Mouse (Mus musculus) cerebellum, adult 9-10 months (tissue): ENCODE measurements around the gene Chst8.
A peak's percentile ranks its signal among the peaks of the same experiment; 100 is the strongest.

Experiments
- DNase-seq: peaks from one replicate; pipeline ENCODE4 v3.0.0; 2022

Chst8 gene

DNA sequence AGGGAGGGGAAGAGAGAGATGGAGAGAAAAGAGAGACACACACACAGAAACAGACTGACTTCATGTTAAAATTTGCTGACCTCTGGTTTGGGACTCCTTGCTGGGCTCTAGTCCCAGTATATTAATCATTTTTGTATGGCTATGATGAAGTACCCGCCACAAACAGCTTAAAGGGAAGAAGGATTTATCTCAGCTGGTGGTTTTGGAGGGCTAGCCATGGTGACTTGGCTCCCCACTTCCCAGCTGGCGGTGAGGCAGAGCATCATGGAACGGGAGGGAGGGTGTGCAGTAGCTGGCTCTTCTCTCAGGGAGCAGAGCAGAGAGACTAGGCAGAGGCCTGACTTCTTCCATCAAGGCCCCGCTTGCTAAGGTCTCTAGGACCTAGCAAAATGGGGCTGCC is 109.1 kb downstream of the Chst8 start:
- DNase-seq = no peak

DNA sequence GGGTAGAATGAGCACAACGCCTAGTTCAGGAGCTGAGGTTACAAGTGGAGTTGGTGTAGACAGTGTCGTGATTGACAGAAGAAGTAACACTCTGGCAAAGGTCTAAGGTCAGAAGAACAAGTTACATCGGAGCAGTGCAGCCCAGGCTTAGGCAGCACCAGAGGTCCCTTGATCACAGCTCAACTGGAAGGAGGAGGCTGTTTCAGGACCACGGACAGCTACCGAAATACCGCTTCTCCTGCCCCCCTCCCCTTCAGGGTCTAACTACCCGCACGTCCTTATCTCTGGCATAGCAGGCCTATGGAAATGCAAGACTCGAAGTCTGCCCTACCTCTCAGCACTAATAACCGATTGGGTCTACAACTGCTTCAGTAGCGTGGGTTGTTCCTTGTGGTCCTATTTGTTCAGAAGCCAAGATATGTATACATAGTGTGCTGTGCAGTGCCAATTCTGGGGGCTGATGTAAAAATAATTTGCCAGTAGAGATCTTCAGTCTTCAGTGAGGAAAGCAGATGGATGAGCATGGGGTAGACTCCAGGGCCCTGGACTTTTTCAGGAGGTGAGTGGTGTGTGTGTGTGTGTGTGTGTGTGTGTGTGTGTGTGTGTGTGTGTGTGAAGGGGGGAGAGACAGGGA is 109.7 kb downstream of the Chst8 start:
- no peak for DNase-seq

DNA sequence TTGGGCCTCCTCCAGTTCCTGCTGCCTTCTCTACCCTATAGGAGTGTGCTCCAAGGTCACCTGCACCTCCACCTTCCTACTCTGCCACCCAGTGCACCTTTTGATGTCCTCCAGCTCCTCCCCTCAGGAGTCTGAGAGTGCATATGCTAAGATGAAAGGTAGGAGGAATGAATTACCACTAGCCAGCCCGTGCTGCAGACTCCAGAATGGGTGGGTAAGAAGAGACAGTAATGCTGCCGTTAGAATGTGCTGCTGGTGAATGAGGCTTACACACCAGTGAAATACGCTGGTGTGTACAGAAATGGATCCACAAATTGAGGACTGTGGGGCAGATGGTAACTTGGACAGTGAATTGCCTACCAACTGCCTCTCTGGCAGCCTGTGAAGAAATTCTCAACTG is 112.6 kb downstream of the Chst8 start:
- DNase-seq = no peak

DNA sequence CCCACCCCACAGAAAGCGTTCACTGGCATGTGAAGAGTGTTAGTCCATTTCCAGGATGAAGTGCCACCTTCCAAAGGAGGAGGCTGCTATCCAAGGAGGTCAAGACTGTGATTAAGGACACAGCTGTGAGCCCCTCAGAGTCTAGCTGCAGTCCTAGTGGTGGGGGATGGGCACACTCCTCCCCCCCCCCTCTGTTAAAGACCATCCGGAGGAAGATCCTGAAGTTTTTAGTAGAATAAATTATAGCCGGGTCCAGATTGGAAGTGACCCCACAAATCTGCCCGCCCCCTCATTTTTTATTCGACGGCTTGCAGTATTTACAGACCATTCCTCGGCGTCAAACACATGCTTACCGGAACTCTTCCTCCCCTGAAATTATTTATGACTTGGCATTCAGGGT is 114.3 kb downstream of the Chst8 start:
- no peak for DNase-seq

DNA sequence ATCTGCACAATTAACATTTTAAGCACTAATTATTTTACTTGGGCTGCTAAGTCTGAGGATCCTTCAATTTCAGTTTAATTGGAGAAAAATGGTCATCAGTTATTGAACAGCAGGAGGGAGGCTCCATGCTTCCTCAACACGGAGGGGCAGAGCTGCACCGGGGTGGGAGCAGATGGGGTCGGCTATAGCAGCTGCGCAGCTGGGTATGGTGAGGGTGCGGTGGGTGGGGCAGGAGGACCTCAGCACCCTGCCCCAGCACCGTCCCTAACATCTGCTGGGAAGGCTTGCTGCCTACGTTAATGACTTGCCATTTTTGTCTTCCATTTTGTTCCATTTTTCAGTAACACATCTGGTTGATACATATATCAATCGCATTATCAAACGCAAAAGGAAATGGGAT is 116.4 kb downstream of the Chst8 start:
- no peak for DNase-seq

DNA sequence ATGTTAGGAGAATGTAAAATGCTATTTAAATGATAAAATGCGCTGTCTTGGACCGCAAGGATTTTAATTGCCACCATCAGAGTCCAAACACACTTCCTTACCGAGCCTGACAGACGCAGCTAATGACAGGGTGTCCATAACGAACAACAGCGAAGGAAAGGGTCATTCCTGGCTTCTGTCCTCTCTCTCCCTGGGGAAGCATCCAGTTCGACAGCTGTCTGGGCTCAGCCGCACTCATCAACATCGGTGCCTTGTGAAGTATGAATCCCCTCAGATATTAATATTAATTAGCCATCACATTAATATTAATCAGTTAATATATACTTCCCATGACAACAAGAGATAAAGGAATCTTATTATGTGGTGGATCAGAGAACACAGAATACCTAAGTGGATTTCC is 117.6 kb downstream of the Chst8 start:
- DNase-seq = no peak

DNA sequence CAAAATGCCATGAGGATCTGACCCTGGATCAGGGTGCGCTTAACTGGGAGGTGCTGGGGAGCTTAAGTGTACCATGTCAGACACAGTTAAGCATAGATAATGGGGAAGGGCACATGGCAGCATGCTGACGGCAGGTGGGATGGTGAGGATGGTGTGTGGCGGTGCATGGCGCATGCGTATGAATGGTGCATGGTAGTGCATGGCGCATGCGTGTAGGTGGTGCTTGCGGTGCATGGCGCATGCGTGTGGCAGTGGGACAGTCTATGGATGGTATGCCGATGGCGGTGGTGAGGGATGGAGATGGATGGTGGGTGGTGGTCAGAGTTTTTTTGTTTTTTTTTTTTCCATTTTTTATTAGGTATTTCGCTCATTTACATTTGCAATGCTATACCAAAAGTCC is 118.6 kb downstream of the Chst8 start:
- DNase-seq = no peak

DNA sequence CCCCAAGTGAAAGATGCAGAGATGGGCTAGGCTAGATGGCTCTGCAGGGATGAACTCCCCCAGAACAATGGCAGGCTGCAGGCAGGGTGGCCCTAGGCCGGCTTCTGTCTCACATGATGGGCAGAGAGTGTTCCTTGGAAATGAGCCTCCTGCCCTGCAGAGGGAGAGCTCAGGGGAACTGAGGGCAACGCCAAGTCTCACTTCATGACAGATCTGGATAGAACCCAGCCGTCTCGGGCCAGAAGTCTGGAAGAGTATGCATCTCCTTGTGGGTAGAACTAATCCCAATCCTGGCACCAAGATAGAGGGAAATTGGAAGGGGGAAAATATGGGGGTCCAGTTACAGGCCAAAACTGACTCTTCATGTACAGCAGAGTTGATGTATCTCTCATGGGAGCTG is 119.4 kb downstream of the Chst8 start:
- DNase-seq = no peak

DNA sequence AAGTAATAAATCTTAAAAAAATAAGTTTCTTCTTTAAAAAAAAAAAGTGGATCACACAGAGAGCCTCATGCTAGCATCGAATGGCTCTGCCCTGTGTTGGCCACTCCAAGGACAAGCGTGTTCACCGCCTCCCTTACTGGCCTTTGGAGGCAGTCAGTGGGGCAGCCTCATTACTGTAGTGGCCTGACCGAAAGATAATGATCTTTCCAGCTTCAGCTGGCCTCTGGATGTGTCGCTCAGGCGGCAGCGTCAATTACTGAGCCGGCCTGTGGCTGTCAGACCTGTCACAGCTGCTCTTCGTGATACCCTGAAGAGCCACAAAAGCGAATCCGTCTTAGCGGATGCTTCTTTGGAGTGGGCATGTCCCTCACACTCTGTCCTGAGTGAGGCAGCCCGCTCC is 122.4 kb downstream of the Chst8 start:
- DNase-seq = no peak

DNA sequence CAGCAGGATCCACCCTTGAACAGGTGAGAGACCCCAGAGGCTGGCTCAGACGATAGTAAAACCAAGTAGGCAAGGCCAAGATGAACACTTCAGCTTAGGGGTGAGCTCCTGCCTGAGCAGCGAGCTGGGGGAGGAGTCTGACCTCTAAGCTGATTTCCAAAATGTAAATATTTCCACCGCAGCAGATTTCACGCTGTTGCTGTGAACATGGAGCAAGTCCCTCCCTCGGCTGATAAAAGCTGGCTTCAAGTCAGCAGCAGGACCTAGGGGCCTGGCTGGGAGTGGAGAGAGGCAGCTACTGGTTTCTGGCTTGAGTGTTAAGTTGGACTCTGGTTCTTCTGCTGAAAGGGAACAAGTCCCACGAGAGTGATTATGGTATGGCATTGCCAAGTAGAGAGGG is 123.5 kb downstream of the Chst8 start:
- no peak for DNase-seq

DNA sequence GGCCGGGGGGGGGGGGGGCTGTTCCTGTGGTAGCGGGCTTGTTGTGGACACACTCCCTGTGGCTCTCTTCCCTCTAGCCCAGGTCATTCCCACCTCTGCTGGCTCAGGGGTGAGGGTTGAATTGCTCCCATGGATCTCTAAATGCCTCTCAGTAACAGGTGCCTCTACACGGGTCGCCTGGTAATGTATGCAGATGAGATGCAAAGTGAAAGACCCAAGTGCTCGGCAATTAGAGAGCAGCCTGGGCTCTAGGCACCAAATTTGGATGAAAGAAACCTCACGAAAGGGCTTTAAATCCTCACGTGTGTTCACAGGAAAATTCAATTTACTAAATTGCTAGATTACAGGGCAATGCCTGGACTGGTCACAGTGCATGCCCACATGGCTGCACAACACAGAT is 126.7 kb downstream of the Chst8 start:
- no peak for DNase-seq

DNA sequence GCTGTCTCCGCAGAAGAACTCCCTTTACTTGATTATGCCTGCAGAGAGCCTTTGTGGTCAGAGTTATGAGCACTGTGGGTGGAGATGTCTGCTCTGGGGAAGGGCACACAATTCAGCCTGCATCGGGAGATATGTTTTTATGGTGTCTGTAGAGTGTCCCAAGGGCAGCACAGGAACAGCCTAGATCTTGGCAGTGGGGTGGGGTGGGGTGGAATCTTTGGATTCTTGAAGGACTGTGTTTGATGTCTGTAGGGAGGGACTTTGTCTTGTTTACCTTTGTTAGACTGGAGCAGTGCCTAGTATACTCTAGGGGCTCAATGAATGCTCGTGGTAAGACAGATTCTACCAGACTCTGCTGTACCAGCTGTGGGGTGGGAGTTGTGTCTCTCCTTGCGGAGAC is 127.3 kb downstream of the Chst8 start:
- DNase-seq = no peak

DNA sequence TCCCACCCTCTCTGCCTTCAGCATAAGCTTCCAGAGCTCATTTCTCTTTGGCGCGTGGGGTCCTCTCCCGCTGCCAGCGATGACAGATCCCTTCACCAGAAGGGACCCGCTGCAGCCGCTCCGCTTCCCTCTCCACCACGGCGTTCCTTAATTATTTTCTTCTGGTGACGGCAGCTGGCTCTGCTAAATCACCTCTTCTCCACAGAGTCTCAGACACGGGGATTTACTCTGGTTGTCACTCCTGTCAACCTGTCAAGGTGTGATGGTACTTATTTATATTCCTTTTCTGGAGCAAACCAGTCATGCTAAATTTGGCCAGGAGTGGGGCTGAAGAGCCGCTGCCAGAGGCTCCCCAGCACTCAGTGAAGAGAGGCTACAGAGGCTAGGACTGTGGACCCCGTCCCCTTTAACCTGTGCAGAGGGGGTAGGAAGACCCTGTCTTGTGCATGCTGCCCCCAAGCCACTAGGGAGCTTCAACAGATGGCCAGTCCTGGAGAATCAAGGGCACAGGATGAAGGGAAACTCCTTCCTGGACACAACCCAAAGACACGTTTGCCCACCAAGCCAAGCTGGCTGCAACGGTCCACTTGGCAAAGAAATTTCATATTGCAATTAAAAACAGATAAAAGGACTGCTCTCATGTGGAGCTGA is 131.6 kb downstream of the Chst8 start:
- no peak for DNase-seq

DNA sequence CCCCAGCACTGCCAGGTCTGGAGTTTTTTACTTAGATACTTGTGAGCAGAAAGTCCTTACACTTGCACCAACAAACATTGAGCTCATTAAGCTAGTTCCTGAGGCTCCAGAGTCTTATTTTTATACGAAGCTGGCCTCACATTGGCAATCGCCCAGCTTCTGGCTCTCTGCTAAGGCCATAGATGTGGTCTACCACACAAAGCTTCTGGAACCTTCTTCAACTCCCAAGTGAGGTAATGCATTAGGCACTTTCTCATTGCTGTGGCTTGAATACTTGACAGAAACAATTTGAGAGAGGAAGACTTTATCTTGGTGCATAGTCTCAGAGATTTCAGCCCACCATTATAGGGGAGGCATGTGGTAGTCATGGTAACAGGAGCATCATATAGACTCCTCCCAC is 132.6 kb downstream of the Chst8 start:
- no peak for DNase-seq

DNA sequence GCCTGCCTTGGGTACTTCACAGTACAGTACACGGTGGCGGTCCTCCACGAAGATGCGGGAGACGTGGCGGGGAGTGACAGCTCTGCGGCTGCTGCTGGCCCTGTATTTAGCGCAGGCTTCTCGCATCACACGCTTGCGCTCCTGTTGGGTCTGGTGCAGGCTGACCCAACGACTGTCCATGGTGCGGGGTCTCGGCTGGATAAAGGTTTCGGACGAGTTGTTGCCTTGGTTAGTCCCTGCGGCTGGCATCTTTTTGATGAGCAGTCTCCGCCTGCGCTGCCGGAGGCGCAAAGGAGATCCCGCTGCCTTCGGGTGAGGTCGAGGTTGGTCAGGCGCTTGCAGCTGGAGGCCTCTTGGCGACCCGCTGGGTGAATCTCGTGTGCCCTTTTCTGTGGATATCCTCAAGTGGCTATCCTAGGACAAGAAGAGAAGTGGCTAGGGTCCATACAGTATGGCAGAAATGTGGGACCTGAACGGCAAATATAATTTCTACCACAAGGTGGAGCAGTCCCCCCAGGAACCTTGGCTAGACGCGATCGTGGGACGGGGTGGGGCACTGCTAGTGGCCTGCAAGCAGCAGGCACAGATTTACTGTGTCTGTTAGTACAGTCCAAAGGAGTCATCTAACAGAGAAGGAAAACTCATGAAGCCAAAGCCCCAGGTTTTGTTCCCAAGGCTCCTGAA is 136.5 kb downstream of the Chst8 start:
- peak; percentile 71 for DNase-seq

DNA sequence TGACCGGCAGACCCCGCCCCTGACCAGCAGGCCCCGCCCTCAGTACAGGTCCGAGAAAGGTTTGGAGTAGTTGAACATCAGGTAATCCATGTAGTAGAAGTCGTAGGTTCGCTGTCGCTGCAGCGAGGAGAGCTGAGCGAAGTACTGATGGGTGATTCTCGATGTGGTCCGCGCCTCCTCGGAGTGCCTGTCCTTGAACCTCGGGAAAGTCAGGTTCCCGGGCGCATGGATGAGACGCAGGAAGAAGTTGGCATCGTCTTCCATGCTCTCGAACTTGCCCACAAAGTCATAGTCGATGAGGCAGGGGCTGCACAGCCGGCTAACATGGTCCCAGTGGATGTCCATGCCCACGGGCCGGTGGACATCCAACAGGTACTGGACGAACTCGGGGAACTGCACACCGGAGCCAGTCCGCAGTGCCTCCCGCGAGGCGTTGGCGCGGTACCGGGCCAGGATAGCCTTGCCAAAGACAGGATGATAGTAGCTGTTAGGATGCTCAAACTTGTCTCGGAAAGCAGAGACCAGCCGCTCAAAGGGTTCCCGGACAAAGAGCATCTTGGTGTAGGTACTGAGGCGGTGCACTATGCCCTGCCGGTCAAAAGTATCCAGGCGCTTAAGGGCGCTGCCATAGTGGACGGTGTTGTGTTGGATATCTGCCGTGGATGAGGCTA is 137.3 kb downstream of the Chst8 start:
- no peak for DNase-seq

DNA sequence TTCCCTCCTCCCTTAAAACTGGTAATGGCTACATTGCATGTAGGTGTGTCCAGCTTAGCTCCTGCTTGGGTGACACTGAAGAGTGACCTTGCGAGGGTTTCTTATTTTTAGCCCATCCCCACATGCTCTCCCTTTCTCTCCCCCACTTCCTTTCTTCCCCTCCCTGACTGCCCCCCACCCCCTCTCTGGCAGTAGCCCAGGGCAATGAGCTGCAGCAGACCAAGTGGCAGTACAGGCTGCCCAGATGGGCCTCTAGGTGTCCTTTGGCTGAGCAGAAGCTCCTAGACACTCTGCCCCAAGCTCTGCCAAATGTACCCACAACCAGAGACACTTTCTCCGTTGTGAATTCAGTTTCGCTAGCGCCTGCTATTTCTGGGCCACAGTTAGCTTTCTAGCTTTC is 139.6 kb downstream of the Chst8 start:
- DNase-seq = no peak

DNA sequence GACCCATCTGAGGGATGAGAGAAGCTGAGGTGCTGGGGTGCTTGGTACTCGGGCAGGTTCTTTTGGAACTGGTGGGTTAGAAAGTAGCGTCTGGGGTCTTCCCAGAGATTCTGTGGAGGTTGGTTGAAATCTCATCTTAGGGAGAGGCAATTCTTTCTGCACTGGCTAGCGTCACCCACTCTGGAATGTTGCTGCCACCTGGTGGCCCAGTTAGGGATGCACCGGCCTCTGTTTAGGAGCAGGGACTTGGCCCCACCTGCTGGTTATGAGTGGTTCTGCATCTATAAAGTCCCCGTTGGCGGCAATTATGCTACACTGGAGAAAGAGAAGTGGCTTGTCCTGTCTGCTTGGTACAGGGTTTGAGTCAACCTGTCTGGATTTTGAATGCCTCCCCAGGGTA is 140.6 kb downstream of the Chst8 start:
- DNase-seq = peak; percentile 92

DNA sequence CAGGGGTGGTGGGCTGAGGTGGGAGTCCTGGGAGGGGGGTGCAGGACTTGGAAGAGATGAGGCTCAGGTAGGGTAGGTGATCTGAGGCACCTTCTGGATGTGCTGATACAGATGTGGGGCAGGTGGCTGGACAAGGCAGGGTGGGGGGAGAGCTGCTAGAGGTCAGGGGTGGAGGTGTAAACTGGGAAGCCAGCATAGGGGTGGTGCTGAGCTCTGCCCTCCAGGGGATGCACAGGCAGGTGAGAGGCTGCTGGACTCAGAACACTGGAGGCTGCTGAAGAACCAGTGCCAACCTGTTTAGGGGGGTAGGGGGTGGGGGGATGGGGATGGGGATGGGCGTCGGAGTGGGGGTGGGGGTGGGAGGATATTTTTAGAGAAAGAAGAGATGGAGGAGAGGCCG is 141.7 kb downstream of the Chst8 start:
- DNase-seq = no peak

DNA sequence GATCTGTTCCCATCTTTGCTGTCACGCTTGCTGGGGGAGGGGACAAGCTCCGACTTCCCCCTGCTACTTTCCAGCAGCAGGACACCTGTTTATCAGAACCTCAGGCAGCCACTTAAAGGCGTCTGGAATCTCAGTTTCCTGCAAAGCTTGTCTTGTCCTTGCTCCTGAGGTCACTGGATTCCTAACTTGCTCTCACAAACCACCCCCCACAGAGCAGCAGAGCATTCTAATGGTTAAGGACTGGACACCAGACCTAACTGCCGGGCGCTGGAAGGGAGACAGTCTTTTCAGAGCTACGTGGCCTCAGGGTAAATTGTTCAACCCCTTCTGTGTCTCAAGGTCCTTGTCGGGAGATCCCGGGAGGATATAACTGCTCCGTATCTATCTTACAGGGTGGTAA is 143.2 kb downstream of the Chst8 start:
- no peak for DNase-seq

DNA sequence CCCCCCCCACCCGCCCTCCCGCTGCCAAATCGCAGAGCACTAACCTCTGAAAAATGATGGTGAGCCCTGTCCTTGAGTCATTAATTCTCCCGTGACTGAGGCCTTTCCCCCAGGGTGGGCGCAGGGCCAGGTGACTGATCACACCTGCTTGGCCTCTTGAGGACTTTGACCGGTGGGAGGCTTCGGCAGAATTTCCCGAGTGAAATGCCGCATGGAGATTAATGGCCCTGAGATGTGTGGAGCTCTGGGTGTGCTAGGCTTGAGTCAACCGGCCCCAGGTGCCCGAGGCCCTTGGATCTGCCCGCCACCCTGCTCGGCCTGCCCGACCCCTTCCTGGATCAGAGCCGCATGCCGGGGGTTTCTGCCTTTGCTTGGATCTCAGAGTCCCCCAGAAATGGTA is 144.6 kb downstream of the Chst8 start:
- no peak for DNase-seq

DNA sequence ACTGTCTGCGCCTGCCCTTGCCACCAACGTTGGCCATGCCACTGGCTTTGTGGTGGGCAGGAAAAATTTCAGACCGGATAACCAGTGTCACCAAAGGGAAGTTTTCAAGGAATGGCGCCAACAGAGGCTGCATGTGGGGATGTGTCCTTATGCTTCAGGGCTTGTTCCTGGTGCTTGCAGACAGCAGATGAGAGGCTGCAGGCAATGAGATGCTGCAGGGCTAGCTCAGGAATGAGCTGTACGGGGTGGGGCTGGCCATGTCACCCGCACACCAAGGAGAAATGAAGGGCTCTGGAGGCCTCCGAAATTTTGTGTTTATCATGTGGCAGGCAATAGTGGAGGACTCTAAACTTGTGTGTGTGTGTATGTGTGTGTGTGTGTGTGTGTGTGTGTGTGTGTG is 149.4 kb downstream of the Chst8 start:
- DNase-seq = no peak

DNA sequence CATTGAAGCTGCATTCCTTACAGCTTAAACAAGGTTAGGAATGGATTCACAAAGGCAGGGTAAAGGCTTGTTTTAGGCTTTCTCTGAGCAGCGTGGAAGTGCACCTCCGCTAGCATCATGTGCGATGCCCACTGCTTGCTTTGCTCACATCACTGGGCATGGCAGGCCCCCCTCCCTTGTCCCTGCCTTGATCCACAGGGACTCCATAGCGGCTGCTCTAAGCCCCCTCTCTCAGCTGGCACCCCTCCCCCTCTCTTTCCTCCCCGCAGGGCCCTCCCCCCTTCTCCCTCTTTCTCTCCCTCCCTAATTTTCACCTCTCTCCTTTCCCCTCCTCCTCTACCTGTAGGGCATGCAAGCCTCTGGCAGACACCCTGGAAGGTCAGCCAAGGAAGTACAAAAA is 150.3 kb downstream of the Chst8 start:
- no peak for DNase-seq
